In genomic region chr2:160364666-160365065, GRCm38 (mm10) we compare ENCODE assay signal across 11 mouse cellular contexts. TPM values are rescaled to one million over a fixed set of nuclear protein-coding genes. Genes with fewer than 3 reads are reported as not detected.
DNase-seq lines count a peak whose midpoint lies in the region; ATAC-seq and TF ChIP-seq lines count a peak whose summit lies in the region.
"Had no signal": no experiment of that assay in that cellular context is flagged by ENCODE, and none has a peak within 500 bp of the region (broad histone marks: within the 10 kb centered on the region; RNA-seq: fewer than 3 reads in every experiment).

No protein-coding gene starts in this region.

- 8% methylated on average over 12 of the region's 12 CpGs for WGBS in kidney, postnatal 0 days
- WGBS in embryonic facial prominence, embryonic 12.5 days = under 1% methylated on average over 12 of the region's 12 CpGs
- WGBS in hindbrain, embryonic 15.5 days = 3% methylated on average over 12 of the region's 12 CpGs
- under 1% methylated on average over 12 of the region's 12 CpGs for WGBS in midbrain, embryonic 14.5 days

- no peaks in the 10 kb centered on the region for H3K9me3 ChIP-seq in kidney, postnatal 0 days (replicated peaks; ENCODE audit: low read length)
- no peaks in the 10 kb centered on the region for H3K9me3 ChIP-seq in embryonic facial prominence, embryonic 12.5 days
- no peaks in the 10 kb centered on the region for H3K9me3 ChIP-seq in hindbrain, embryonic 15.5 days
- H3K9me3 ChIP-seq in midbrain, embryonic 14.5 days (ENCODE audit: control insufficient read depth, low read length) = no peaks in the 10 kb centered on the region

- no peak for ATAC-seq in kidney, postnatal 0 days (replicated peaks; ENCODE audit: low FRiP score, low read depth)
- ATAC-seq in embryonic facial prominence, embryonic 12.5 days (ENCODE audit: insufficient number of reproducible peaks, insufficient read depth, low FRiP score, low TSS enrichment) = no peak
- ATAC-seq in hindbrain, embryonic 15.5 days (ENCODE audit: low FRiP score, low read depth) = no peak
- ATAC-seq in midbrain, embryonic 14.5 days (ENCODE audit: low FRiP score, low TSS enrichment) = no peak
- ATAC-seq in monocyte, adult 5-6 weeks (replicated peaks; ENCODE audit: insufficient number of reproducible peaks, low FRiP score, low TSS enrichment, poor library complexity, severe bottlenecking) = no peak

- H3K4me1 ChIP-seq in kidney, postnatal 0 days (replicated peaks; ENCODE audit: insufficient read depth, low read length) = peaks cover 19% of the 10 kb centered on the region
- peaks cover 31% of the 10 kb centered on the region for H3K4me1 ChIP-seq in embryonic facial prominence, embryonic 12.5 days
- H3K4me1 ChIP-seq in hindbrain, embryonic 15.5 days (replicated peaks) = peaks cover 42% of the 10 kb centered on the region
- H3K4me1 ChIP-seq in midbrain, embryonic 14.5 days (ENCODE audit: control insufficient read depth, insufficient read depth, low read length) = peaks cover 15% of the 10 kb centered on the region

- H3K4me2 ChIP-seq in kidney, postnatal 0 days (ENCODE audit: low read length) = peak overlapping the region; percentile 93
- peak overlapping the region; percentile 98 for H3K4me2 ChIP-seq in embryonic facial prominence, embryonic 12.5 days (replicated peaks)
- peak overlapping the region; percentile 98 for H3K4me2 ChIP-seq in hindbrain, embryonic 15.5 days
- H3K4me2 ChIP-seq in midbrain, embryonic 14.5 days (ENCODE audit: low read length) = peak overlapping the region; percentile 95

- H3K27me3 ChIP-seq in kidney, postnatal 0 days (ENCODE audit: insufficient read depth, low read length) = peaks cover 58% of the 10 kb centered on the region
- H3K27me3 ChIP-seq in embryonic facial prominence, embryonic 12.5 days = peaks cover 67% of the 10 kb centered on the region
- H3K27me3 ChIP-seq in hindbrain, embryonic 15.5 days = peaks cover 53% of the 10 kb centered on the region
- peaks cover 75% of the 10 kb centered on the region for H3K27me3 ChIP-seq in midbrain, embryonic 14.5 days (ENCODE audit: control insufficient read depth, insufficient read depth, low read length)

- H3K36me3 ChIP-seq in kidney, postnatal 0 days (ENCODE audit: insufficient read depth, low read length) = no peaks in the 10 kb centered on the region
- H3K36me3 ChIP-seq in embryonic facial prominence, embryonic 12.5 days = no peaks in the 10 kb centered on the region
- H3K36me3 ChIP-seq in hindbrain, embryonic 15.5 days = no peaks in the 10 kb centered on the region
- no peaks in the 10 kb centered on the region for H3K36me3 ChIP-seq in midbrain, embryonic 14.5 days (ENCODE audit: control insufficient read depth, insufficient read depth, low read length)
- H3K36me3 ChIP-seq: G1E had no signal

- DNase-seq in kidney, postnatal 0 days (ENCODE audit: low spot score) = no peak
- no peak for DNase-seq in kidney, adult 8-10 months
- peak; percentile 55 for DNase-seq in midbrain, embryonic 14.5 days
- no peak for DNase-seq in thymus, postnatal 4 days
- DNase-seq in right cerebral cortex, postnatal 25 days = no peak
- DNase-seq: layer of hippocampus, adult 9-11 months; right cerebral cortex, adult 18-20 months had no signal

- TF ChIP-seq CTCF in kidney, postnatal 0 days (IDR thresholded peaks at IDR 0.05; ENCODE audit: low read depth) = no peak

- H3K9ac ChIP-seq in kidney, postnatal 0 days (ENCODE audit: low read depth, low read length) = peak overlapping the region; percentile 67; the same call in 1 of the 2 replicates
- H3K9ac ChIP-seq in embryonic facial prominence, embryonic 12.5 days = 0 out of 2 replicates have a peak overlapping the region, but pooled peaks have one; percentile 33
- H3K9ac ChIP-seq in hindbrain, embryonic 15.5 days = no peak overlapping the region
- no peak overlapping the region for H3K9ac ChIP-seq in midbrain, embryonic 14.5 days (replicated peaks; ENCODE audit: low read length)

- no peak overlapping the region for H3K27ac ChIP-seq in kidney, postnatal 0 days
- no peak overlapping the region for H3K27ac ChIP-seq in embryonic facial prominence, embryonic 12.5 days
- H3K27ac ChIP-seq in hindbrain, embryonic 15.5 days (replicated peaks) = no peak overlapping the region
- H3K27ac ChIP-seq in midbrain, embryonic 14.5 days (replicated peaks; ENCODE audit: low read depth, low read length) = no peak overlapping the region

- peak overlapping the region; percentile 50 for H3K4me3 ChIP-seq in kidney, postnatal 0 days (replicated peaks; ENCODE audit: low read depth, low read length)
- H3K4me3 ChIP-seq in embryonic facial prominence, embryonic 12.5 days = peak overlapping the region; percentile 63
- H3K4me3 ChIP-seq in hindbrain, embryonic 15.5 days = peak overlapping the region; percentile 54
- H3K4me3 ChIP-seq in midbrain, embryonic 14.5 days (replicated peaks; ENCODE audit: low read depth, low read length) = peak overlapping the region; percentile 60

RNA-seq across cellular contexts. Expression of gene Mafb, which starts 2.2 kb away (rescaled TPM):
- 31.5 and 31.7 TPM in 2 replicates for polyA plus RNA-seq in kidney, postnatal 0 days (2015; fragmentation: Nextera tagmentation; extraction: Ambion mirVana)
- 15.4 and 16.7 TPM in 2 replicates for polyA plus RNA-seq in embryonic facial prominence, embryonic 12.5 days (2016; fragmentation: Nextera tagmentation; extraction: Ambion mirVana)
- 21.9 and 30.8 TPM in 2 replicates for polyA plus RNA-seq in hindbrain, embryonic 15.5 days (2015; fragmentation: Nextera tagmentation; extraction: Ambion mirVana)
- polyA plus RNA-seq in midbrain, embryonic 14.5 days (2014; fragmentation: Nextera tagmentation; extraction: Ambion mirVana) = 4.0 and 4.9 TPM in 2 replicates
- 12.9 to 19.7 TPM (median 18.0 TPM) in 3 replicates for total RNA-seq in monocyte, adult 5-6 weeks (2017)
- polyA plus RNA-seq: G1E had no signal

RNA-seq across cellular contexts. Expression of gene Gm826, which starts 30.7 kb away (rescaled TPM):
- polyA plus RNA-seq in kidney, postnatal 0 days (2015; fragmentation: Nextera tagmentation; extraction: Ambion mirVana) = 0.28 and 0.49 TPM in 2 replicates
- polyA plus RNA-seq in embryonic facial prominence, embryonic 12.5 days (2016; fragmentation: Nextera tagmentation; extraction: Ambion mirVana) = 0.39 TPM in 1 of 2 replicates, not detected in the other
- polyA plus RNA-seq in hindbrain, embryonic 15.5 days (2015; fragmentation: Nextera tagmentation; extraction: Ambion mirVana) = not detected in 2 replicates
- polyA plus RNA-seq in midbrain, embryonic 14.5 days (2014; fragmentation: Nextera tagmentation; extraction: Ambion mirVana) = 0.38 TPM in 1 of 2 replicates, not detected in the other
- total RNA-seq in monocyte, adult 5-6 weeks (2017) = 0.87 TPM in 1 of 3 replicates, not detected in the others
- total RNA-seq: G1E had no signal
- polyA plus RNA-seq: G1E had no signal

Comparison
In these comparisons a context has a peak if more than half of its experiments do, and no peak if none do; other contexts are left out.
1. H3K9ac ChIP-seq: peak in kidney, postnatal 0 days (single experiment) and embryonic facial prominence, embryonic 12.5 days (single experiment); none in hindbrain, embryonic 15.5 days (single experiment) and midbrain, embryonic 14.5 days (single experiment).
2. Peak in every context shown above with its lines, with median percentiles within 50 percentile points of each other: H3K4me2 ChIP-seq and H3K4me3 ChIP-seq.